Mouse (Mus musculus): Measurements from ENCODE around the gene Nploc4.

DNA sequence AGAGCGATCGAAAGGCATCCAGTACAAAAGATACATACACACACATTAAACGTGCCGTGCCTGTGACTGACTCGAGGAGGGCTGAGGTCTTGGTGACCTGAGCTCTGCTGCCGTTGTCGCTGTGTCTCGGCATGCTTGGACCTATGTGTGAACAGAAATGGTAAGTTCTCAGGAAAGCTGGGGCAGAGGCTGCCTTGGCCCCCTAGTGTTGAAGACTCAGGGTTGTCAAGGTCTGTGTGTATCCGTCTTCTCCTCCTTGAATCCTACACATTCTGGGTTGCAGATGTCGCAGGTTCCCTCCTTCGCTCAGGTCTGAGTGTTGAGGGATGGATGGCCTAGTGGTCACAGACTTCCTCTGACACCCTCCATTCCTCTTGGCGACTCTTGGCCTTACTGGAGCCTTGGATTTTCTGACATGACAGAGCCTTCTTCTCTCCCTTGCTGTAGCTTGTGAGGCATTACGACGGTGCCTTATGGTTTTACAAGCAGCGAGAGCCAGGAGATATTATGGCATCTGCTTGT is 81.1 kb downstream of the Nploc4 start:
- TF ChIP-seq CTCF (IDR thresholded peaks at IDR 0.05; ENCODE audit: extremely low read depth, insufficient read depth, low read length): no peak
- no peak for TF ChIP-seq POLR2A (IDR thresholded peaks at IDR 0.05; ENCODE audit: extremely low read depth, insufficient read depth, low read length)

Data from cortical plate, adult 2 months (tissue).